Mouse (Mus musculus) gastrocnemius, postnatal 14 days (tissue): Measurements from ENCODE around the gene Actb. TPM values are rescaled to one million over a fixed set of nuclear protein-coding genes. Genes with fewer than 3 reads are reported as not detected.

ENCODE experiments used
- DNase-seq: peaks from one replicate; pipeline ENCODE4 v3.0.0; 2021; ENCODE audit warnings: mixed read lengths
- intact Hi-C: fragments of 180-260 bp; cut with DNase I; formaldehyde crosslinking; loops from one replicate; pipeline ENCODE4 v1.15.1; 2025; ENCODE audit warnings: low total_unique reads
- total RNA-seq, 2 experiments: library from RNA; stranded (reverse); gene quantifications; 2 replicates each; pipeline ENCODE4 v1.2.3; 2021

Gene Actb
- total RNA-seq, 2 experiments from 2014 or later: 856 to 1,248 TPM

GRCm38 (mm10) chr5:142926204-142926939 lies 19.8 kb upstream of the Actb start:
- intact Hi-C loops: no loop called here
- DNase-seq: peak; percentile 77

- no peak for DNase-seq
- intact Hi-C loops: no loop called here
Observed at GRCm38 (mm10) chr5:142924336-142924959, 17.9 kb upstream of the Actb start.

DNA sequence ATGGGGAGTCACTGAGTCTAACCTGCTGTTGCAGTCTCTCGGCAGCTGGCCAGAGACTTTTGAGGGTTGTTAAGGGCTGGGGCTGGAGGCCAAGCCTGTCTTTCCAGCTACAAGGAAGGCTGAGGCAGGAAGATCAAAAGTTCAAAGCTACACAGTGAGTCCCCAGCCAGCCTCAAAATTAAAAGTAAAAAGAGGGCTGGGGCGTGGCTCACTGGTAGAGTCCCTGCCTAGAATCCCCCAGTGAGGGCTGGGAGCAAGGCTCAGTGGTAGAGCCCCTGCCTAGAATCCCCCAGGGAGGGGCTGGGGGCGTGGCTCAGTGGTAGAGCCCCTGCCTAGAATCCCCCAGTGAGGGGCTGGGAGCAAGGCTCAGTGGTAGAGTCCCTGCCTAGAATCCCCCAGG lies 17.2 kb upstream of the Actb start:
- intact Hi-C loops: no loop called here
- DNase-seq: no peak

GRCm38 (mm10) chr5:142922251-142922650 lies 15.7 kb upstream of the Actb start:
- intact Hi-C loops: no loop called here
- no peak for DNase-seq

GRCm38 (mm10) chr5:142921074-142921459 lies 14.5 kb upstream of the Actb start:
- DNase-seq: no peak
- intact Hi-C loops: no loop called here

DNA sequence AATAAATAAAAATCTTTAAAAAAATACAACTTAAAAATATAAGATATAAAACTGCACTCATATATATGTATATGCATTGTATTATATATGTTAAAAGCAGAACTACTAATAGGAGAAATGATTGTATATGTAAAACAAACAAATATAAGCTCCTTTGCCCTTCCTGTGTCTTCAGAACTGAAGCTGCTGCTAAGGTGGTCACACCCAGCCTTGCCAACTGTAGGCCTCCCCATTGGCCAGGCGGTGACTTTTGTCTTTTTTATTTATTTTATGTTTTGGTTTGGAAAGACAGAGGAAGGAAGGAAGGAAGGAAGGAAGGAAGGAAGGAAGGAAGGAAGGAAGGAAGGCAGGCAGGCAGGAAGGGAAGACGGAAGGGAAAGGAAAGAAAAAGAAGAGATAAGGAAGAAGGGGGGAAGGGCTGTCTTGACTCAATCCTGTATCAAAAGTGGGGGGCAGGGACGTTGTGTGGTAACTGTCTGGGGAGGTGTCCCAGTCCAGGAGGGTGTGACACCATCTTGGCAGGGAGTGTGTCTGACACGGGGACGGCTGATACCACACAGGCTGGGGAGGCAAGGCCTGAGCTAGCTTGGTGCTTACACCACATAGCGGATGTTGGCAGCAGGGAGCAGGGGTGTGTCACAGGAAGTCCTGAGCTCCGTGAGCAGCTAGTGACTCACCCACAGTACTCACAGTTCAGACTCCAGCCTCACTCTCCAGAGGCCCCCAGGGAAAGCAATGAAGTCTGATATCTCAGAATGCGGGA lies 13.9 kb upstream of the Actb start:
- peak; percentile 83 for DNase-seq
- intact Hi-C loops: no loop called here

GRCm38 (mm10) chr5:142917402-142917801 lies 10.8 kb upstream of the Actb start:
- DNase-seq: no peak
- intact Hi-C loops: no loop called here

DNA sequence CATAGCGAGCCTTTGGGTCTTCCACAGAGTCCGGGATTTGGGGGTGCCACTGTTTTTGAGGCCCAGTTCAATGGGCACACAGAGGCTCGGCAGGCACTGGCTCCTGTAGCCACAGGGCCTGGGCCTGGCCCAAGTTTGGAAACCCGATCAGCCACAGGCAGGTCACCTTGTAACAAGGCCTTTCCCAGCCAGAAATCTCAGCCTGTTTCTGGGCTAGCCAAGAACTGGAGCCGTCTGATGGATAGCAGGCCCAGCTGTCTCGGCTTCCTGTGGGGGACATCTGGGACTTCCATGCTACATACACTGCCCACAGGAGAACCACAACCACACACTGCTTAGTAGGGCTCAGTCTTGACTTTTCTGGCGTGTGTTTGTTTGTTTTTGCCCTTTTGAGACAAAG lies 10.0 kb upstream of the Actb start:
- peak; percentile 81 for DNase-seq
- intact Hi-C loops: no loop called here

DNA sequence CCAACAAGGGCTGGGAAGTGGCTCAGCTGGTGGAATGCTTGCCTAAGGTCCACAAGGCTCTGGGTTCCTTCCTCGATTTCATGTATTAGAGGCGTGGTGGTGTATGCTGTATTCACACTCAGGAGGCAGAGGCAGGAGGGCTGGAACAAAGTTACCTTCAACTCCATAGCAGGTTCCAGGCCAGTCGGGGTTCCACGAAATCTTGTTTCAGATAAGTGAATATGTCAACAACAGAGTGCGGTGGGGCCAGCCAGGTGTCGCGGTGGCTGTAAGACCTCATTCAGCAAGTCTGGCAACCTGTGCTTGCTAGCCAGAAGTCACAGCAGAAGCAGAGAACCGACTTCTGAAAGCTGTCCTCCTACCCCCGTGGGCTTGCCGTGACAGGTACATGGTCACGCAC lies 8.7 kb upstream of the Actb start:
- intact Hi-C loops: no loop called here

DNA sequence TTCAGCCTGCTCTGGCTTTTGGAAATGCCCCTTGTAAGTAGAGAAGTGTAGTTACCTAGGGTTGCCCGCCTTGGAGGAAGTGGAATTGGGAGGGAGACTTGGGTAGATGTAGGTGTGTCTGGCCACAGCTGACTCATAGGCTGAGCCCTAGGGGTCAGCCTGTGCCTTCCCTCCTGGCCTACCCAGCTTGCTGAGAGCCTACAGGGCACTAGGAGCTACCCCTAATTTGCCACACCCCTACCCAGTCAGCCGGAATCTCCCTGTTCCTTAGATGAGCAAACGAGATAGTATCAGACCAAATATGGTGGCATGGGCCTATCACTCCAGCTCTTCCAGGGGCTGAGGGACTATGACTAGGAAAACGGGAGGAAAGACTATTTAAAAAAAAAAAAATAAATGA lies 6.2 kb upstream of the Actb start:
- intact Hi-C loops: no loop called here
- DNase-seq: no peak

More for the DNA sequence above, 8.7 kb upstream of the Actb start:
- DNase-seq: no peak

GRCm38 (mm10) chr5:142912320-142912719 lies 5.8 kb upstream of the Actb start:
- no peak for DNase-seq
- intact Hi-C loops: no loop called here

DNA sequence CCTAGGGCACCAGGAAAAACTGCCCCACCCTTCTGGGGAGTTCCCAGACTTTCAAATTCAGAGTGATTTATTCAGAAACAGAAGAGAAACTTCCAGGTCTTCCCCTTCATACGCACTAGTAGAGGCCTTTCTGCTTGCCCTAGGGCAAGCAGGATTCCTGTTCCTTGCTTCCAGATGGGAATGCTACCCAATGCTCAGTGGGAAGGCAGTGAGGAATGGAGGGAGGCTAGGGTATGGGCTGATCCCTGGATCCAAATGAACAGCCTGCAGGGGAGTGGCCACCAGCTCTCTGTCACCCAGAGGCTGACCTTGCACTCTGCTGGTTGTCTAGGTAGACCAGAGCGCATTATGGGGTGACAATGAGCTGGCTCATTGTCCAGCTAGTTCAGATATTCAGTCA lies 5.1 kb upstream of the Actb start:
- intact Hi-C loops: no loop called here
- no peak for DNase-seq

- intact Hi-C loops: no loop called here
Observed at GRCm38 (mm10) chr5:142909576-142910278, 3.2 kb upstream of the Actb start.

DNA sequence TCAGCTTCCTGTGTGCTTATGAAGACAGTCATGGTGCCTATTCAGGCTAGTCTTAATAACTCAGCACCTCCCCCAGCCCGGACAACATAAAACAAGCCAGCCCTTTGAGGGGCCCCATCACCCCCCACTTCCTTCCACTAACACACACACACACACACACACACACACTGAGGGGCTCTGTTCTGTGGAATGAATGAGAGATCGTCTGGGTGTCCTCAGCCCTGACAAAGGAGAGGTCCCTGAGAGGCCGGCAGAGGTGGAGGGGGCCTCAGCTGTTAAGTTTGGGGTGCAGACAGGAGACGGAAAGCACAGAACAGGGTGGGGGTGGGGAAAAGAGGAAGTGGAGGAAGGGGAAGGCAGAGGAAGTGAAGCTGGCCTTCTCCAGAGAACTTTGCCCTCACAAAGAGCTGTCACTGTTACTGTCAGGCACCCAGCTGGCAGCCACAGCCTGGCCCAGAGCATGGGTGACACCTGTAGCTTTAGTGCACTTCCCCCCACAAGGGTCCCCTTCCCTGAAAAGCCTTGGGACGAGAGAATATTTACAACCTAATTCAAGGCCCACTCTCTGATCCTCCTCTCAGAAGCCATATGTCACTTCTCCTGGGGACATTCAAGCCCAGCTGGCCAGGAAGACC lies 2.5 kb upstream of the Actb start:
- DNase-seq: no peak
- intact Hi-C loops: no loop called here

More at GRCm38 (mm10) chr5:142909576-142910278, 3.2 kb upstream of the Actb start:
- DNase-seq: no peak

DNA sequence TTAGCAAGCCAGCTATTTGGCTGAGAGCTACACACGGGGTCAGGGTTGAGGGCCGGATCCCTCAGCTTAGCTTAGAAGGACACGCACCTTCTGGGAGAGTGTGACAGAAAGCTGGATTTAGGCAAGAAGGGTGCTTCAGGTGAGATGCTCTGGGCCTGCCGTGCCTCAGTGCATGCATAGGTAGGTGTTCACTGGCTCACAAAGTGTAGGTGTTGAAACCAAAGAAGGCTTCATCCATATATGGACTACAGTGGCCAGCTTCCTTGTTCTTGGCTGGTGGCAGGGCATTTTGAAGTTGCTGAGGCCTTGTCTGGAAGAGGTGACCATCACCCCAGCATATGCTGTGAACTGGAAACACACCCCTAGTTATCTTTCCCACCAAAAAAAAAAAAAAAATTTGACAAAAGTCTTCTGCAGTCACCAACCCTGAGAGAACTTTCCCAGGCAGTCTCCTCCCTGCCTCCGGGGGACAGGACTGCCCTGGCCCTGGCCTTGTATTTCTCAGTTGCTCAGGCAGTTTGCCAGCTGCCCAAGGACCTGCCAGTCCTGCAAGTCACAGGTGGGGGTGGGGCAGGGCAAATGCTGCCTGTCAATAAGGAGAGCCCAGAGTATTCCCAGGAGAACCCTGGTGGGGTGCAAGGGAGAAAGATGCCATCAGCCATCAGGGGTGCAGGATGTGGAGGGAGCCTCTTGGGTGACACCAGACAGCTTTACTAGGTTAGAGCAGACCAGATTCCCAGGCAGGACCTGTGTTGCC lies 1.4 kb upstream of the Actb start:
- intact Hi-C loops: no loop called here
- DNase-seq: peak; percentile 77

GRCm38 (mm10) chr5:142907048-142907802 lies 671 bp upstream of the Actb start:
- intact Hi-C loops: no loop called here
- DNase-seq: peak; percentile 77

GRCm38 (mm10) chr5:142905725-142906531 lies 626 bp downstream of the Actb start:
- DNase-seq: peak; percentile 99
- intact Hi-C loops: no loop called here
